Mouse (Mus musculus) testis, adult 10 weeks (tissue): Measurements from ENCODE around the gene Gm26657. TPM values are rescaled to one million over a fixed set of nuclear protein-coding genes. Genes with fewer than 3 reads are reported as not detected.

Experiments used
- polyA plus RNA-seq: library from polyadenylated mRNA; stranded (reverse); fragments of 350-450 nt; fragmentation: Illumina TruSeq; extraction: RNeasy Lipid Tissue Mini Kit (QIAGEN cat#74804); gene quantifications from one replicate; pipeline ENCODE4 v1.2.3, GENCODE M21; 2014; ENCODE audit warnings: low read depth, low replicate concordance

Gm26657 gene
- not detected for polyA plus RNA-seq

GRCm38 (mm10) chr4:56740020-56740485 lies at the start of gene Gm26657:
Gene Gm26657 (plus strand): TSS chr4:56740070.

GRCm38 (mm10) chr4:56741041-56741493 lies 1.2 kb downstream of the Gm26657 start, which contains the start of gene Actl7b:
Gene Actl7b (minus strand): TSS chr4:56741443.

DNA sequence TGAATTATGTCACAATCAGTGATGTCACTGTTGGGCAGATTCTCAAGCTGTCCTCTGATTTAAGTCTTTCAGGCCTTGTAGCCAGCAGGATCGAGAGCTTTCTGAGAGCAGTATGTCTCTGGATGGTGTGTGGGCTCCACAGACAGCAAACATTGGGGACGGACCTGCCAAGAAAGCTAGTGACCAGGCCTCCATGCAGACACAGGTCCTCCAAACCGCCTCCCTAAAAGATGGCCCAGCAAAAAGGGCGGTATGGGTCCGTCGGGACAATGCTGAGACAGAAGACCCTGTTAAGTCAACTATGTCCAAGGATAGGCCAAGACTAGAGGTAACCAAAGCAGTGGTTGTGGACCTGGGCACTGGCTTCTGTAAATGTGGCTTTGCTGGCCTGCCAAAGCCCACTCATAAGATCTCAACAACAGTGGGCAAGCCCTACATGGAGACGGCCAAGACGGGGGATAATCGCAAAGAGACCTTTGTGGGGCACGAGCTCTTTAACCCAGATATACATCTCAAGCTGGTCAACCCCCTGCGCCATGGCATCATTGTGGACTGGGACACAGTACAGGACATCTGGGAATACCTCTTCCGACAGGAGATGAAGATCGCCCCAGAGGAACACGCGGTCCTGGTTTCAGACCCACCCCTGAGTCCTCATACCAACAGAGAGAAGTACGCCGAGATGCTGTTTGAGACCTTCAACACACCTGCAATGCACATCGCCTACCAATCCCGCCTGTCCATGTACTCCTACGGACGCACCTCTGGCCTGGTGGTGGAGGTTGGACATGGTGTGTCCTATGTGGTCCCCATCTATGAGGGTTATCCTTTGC lies 3.7 kb downstream of the Gm26657 start, which contains the start of gene Actl7a:
TSS of gene Actl7a (plus strand) at position 51 of the 833 bp plus-strand sequence.

Other genes starting within 250 kb of the Gm26657 start
- 17.0 TPM for gene Actl7b, start 1.4 kb downstream of the Gm26657 start, polyA plus RNA-seq
- gene Actl7a, start 3.3 kb downstream of the Gm26657 start, polyA plus RNA-seq = 51.7 TPM
- gene Elp1, start 62.3 kb downstream of the Gm26657 start, polyA plus RNA-seq = 25.0 TPM
- 29.3 TPM for gene Fam206a, start 62.3 kb downstream of the Gm26657 start, polyA plus RNA-seq
- 24.0 TPM for gene Ctnnal1, start 125.1 kb downstream of the Gm26657 start, polyA plus RNA-seq
- gene Tmem245, start 207.4 kb downstream of the Gm26657 start, polyA plus RNA-seq = 6.2 TPM